Mouse (Mus musculus) E14TG2a.4 (cell line): ENCODE results near the gene Mrpl49.

Experiments used
- CTCF ChIP-seq: conservative IDR thresholded peaks from 2 replicates; pipeline ENCODE4 v1.5.1; 2014; ENCODE audit warnings: low read length
- NANOG ChIP-seq: IDR thresholded peaks from 2 replicates; pipeline ENCODE4 v1.6.1; 2014; ENCODE audit warnings: borderline replicate concordance, low read length, mixed read lengths
- POU5F1 ChIP-seq: IDR thresholded peaks from 2 replicates; pipeline ENCODE4 v1.6.1; 2014; ENCODE audit warnings: low read length, borderline replicate concordance

DNA sequence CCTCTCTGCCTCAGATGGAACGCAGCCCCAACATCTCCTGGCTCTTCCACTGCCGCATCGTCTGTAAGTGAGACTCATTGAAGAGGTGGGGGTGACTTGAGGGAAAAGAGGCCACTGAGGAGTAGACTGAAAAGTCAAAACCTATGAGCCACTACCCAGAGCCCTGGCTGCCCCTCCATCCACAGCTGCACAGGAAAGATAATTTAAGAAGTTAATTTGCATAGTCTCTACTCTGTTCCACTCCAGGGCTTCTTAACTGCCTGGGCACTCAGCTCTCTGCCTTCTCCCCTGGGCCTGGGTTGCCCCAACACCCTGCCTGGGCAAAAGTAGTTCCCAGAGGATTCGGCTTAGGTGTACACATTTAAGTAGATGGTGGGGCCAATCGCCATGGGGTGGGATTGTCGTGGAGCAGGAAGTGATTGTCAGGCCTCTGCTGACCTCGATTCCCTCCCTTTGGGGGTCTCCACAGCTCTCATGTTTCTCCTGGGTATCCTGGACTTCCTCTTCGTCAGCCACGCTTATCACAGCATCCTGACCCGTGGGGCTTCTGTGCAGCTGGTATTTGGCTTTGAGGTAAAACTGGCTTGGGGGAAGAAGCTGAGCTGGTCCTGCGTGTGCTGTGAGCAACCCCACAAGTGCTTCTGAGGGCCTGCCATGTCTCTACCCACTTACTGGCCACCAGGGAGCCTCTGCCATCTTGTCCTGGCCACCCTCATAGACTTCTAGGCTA lies 8.7 kb downstream of the Mrpl49 start:
- TF ChIP-seq CTCF = no peak
- TF ChIP-seq POU5F1 = no peak
- no peak for TF ChIP-seq NANOG
